Mouse (Mus musculus): ENCODE data around the gene Lclat1.
A peak's percentile ranks its signal among the peaks of the same experiment; 100 is the strongest.
"Not testable (repeated sequence)": the region's sequence is repeated elsewhere in the genome, so short reads cannot be mapped to it uniquely, and the experiment has no call there.

The Lclat1 gene

GRCm38 (mm10) chr17:73136562-73137484, 29.0 kb downstream of the Lclat1 start:
- no peak for DNase-seq (ENCODE audit: low spot score in 2 of 2)

DNA sequence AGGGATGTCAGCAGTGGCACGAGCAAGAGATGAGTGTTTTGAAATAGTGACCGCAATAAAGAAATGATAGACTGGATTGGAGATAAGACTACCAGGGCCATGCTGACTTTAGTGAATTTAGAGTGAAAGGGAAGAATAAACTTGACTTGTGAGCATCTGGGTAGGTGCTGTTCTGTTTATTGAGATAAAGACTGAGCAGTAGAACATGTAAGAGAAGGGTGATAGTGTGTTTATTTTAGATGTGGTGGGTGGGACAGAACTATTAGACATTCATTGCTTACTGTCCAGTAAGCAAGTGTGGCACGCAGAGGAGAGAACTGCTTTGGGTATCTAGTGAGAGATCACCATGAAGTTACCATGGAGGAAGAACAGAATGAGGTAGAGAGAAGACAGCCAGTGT, 30.4 kb downstream of the Lclat1 start:
- no peak for DNase-seq (ENCODE audit: low spot score in 2 of 2)

- DNase-seq (ENCODE audit: low spot score in 2 of 2): no peak
Measured at GRCm38 (mm10) chr17:73142029-73142428, 34.2 kb downstream of the Lclat1 start.

DNA sequence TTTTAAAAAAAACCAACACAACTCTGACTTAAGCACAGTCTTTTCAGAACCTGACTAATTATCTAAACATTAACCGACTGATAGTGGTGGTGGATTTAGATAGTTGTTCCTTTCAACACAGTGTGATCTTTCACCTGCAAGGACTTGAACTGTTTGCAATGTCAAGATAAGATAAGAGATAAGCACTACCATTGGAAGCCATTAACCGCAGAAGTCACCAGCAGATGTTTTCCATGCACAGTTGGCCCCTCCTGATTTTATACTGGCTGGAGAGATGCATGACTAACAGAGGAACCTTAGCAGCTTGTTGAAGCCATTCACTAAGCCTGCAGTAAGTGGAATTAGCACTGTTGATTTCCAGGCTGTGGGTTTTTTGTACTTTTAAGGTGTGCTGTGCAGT, 34.7 kb downstream of the Lclat1 start:
- peak in 1 of 2 experiments; percentile 9 for DNase-seq (ENCODE audit: low spot score in 2 of 2)

DNA sequence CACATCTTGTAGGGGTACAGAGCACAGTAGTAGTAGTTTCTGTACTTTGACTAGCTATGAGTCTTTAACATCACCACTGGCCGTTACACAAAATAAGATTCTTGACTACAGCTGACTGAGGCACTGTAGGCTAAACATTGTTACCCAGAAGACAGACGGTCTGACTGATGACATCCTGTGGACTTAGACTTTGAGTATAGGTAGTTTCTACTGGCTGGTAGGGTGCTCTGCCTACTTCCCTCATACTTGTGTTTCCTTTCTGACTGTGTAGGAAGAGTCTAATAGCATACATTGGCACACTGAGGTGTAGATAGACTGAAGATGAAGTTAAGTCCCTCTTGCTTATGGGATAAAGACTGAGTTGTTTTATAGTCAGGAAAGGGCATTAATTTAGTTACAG, 37.6 kb downstream of the Lclat1 start:
- no peak for DNase-seq (ENCODE audit: low spot score in 2 of 2)

DNA sequence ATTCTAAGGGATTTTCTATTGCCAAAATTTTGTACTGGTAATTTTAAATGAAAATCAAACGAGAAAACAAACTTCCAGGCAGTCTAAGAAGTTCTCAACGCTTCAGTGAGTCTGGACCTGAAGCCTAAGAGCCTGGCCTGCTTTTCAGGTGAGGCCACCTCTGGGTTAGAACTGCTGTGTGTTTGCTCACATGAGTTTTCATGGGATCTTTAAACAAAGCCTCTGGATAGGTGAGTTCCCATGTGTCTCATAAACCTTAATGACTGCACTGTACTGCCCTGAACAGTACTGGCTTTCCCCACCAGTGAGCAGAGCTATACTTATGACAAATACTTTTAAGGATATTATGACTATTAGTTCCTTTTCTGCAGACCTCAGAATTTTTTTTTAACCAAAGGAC, 40.8 kb downstream of the Lclat1 start:
- DNase-seq (ENCODE audit: low spot score in 2 of 2): no peak

DNA sequence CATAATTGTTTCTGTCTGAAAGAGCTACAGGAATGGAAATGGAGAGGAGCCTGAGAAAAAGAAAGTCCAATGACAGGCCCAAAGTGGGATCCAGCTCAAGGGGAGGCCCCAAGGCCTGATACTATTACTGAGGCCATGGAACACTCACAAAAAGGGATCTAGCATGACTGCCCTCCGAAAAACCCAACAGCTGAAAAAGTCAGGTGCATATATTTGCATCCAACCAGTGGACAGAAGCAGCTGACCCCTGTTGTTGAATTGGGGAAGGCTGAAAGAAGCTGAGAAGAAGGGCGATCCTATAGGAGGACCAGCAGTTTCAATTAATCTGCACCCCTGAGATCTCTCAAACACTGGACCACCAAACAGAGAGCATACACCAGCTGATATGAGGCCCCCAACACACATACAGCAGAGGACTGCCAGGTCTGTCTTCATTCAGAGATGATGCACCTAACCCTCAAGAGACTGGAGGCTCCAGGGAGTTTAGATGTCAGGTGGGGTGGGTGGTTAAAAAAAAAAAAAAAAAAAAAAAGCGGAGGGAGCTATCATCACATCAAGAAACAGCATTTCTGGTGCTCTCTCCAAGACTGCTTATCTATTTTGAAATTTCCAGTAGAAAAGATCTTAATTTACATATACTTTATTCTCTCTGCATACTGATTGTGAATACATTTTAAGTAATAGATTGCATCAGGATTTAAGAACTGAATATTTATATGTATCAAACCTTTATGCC, 45.2 kb downstream of the Lclat1 start:
- DNase-seq (ENCODE audit: low spot score in 2 of 2): not testable (repeated sequence)

DNA sequence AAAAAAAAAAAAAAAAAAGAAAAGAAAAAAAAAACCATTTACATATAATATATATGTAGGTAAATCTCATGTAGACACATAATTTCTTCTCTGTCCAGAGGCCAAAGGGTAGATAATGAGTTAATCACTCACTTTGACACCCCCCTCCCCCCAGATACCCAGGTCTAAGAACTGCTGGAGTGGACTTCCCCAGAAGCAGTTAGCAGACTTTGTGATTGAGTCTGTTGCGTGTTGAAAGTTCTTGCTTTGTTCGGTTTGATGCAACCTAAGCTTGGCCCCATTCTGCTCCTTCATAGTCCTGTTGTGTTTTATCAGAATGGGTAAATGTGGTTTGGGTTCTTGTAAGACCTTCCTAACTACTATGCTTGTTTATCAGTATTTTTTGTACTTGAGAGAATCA, 45.9 kb downstream of the Lclat1 start:
- no peak for DNase-seq (ENCODE audit: low spot score in 2 of 2)

DNA sequence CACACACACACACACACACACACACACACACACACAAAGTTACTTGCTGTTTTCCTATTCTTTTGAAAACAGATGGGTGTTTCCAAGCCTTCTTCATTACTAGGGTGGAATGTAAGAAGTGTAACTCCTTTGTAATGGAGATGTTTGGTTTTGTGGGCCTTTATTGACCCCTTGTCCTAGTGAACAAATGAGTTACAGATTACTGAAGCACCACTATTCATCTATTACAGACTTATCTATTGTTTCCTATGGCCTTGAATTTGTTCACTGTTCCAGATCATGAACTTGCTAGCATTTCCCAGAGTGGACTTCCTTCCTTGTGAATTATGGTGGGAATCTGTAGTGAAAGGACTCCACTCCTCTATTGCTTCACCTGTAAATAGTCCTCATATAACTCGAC, 48.8 kb downstream of the Lclat1 start:
- DNase-seq (ENCODE audit: low spot score in 2 of 2): no peak

DNA sequence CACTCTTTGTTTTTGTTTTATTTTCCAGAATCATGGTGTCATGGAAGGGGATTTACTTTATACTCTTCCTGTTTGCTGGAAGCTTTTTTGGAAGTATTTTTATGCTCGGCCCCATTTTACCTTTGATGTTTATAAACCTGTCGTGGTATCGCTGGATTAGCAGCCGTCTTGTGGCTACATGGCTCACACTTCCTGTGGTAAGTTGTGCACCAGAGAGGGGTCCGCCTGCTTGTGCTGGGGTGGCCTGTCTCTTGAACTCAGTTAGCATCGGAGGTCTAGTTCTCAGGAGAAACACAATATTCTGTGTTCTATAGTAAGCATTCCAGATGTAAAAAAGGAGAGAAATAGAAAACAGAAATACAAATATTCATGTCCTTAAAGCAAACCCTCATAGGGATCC, 54.0 kb downstream of the Lclat1 start:
- no peak for DNase-seq (ENCODE audit: low spot score in 2 of 2)

DNA sequence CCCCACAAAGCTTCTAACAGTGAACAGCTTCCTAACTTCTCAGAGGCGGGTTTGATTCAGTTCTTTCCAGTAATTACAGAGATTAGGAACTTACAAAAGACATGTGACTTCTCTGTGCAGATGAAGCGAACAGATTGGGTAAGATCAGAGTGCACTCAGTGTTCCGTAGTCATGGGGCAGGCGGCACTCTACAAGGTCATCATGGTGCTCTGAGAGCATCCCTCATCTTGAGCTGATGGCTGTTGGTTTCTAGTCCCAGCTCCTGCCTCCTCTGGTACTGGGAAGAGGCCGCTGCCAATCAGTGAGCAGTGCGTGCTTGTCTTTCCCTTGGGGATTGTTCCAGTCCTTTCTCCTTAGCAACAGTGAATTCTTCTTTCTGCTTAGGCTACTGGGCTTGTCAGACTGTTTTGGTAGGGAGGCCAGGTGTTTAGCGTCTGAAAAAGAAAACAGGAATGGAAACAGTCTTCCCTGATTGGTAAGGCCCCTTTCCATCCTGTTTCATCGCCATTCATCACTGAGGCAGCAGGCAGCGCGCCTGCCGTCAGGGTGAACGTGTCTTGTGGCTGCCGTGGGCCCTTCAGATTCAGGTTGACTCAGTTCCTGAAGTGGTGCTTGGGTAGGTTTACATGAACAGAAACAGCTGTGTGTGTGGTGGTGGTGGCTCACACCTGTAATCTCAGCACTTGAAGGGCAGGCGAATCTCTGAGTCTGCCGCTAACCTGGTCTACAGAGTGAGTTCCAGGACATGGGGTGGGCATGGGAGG, 54.8 kb downstream of the Lclat1 start:
- no peak for DNase-seq (ENCODE audit: low spot score in 2 of 2)

DNA sequence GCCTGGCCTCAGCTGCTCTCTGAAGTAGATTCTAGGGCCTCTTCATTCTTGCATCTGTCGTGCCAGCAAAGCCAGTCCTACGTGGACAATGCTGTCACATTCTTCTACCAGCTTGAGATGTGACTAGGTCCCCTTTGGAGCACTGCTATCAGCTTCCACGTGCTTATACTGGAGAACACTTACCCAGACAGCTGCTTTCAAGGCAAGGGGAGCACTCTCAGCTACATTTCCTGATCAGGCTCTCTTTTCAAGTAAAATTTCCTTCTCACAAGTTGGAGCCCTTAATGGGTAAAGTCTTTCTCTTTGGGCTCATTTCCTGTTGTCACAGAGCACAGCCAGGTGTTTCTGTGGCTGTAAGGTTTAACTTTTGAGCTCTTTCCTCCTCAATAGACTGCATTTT, 55.8 kb downstream of the Lclat1 start:
- DNase-seq (ENCODE audit: low spot score in 2 of 2): no peak

DNA sequence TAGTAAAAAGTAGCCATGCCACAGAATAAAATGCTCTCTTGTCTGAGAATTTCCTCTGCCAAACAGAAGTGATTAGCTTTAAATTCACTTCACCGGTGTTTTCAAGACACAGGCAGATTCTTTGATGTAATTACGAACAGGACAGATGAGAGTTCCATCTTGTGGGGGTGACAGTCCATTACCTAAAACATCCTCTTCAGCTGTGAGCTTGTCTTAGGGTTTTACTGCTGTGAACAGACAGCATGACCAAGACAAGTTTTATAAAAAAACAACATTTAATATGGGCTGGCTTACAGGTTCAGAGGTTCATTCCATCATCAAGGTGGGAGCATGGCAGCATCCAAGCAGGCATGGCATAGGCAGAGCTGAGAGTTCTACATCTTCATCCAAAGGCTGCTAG, 56.3 kb downstream of the Lclat1 start:
- no peak for DNase-seq (ENCODE audit: low spot score in 2 of 2)

GRCm38 (mm10) chr17:73169461-73169860, 61.7 kb downstream of the Lclat1 start:
- no peak for DNase-seq (ENCODE audit: low spot score in 2 of 2)

DNA sequence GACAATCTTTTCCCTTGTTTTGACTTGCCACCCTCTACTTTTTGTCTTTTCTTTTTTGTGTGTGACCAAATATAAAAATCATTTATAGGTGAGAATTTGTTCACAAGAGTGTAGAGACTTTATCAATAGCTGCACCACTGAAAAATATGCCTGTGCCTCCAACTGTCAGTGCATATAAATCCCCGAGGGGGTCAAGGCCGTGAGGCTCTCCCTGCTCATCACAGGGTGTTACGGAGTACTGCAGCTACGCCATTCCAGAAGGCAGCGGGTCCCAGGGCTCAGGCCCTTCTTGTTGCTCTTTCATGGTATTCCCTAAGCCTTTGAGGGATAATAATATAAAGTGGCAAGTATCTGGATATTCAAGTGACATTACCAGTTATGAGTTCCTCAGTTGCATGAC, 62.4 kb downstream of the Lclat1 start:
- DNase-seq (ENCODE audit: low spot score in 2 of 2): no peak

GRCm38 (mm10) chr17:73174083-73174562, 66.3 kb downstream of the Lclat1 start:
- DNase-seq (ENCODE audit: low spot score in 2 of 2): peak; percentile 21 to 44

DNA sequence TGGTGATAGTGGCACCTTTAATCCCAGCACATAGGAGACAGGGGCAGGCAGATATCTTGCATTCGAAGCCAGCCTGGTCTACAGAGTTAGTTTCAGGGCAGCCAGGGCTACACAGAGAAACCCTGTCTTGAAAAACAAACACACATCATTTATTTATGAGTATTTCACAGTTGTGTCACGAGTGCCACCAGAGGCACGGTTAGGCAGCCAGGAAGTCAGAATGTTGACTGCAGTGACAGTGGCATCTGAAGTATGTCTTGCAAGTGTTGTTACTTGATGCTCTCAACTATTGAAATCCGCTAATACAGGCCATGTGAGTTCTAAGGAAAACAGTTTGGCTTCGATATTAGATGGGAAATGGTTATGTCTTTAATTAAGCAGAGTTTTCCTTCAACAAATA, 67.9 kb downstream of the Lclat1 start:
- no peak for DNase-seq (ENCODE audit: low spot score in 2 of 2)

GRCm38 (mm10) chr17:73177079-73177478, 69.3 kb downstream of the Lclat1 start:
- DNase-seq (ENCODE audit: low spot score in 2 of 2): no peak

DNA sequence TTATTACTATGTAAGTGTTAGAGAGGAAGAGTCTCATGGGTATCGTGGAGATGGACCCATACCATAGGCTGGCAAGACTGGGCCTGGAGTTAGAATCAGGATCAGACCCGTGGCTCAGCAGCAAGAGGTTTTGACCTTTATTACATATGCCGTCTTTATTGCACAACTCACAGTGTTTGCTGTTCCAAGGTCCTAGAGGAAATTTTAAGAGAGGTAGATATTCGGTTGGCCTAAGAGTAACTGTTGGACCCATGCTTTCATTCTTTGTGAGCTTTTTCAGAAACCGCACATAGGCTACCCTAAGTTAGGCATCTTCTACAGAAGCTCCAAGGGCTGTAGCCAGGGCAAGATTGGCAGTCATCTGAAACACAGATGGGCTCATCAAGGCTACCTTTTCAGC, 79.1 kb downstream of the Lclat1 start:
- DNase-seq (ENCODE audit: low spot score in 2 of 2): no peak

GRCm38 (mm10) chr17:73194146-73194545, 86.4 kb downstream of the Lclat1 start:
- DNase-seq (ENCODE audit: low spot score in 2 of 2): no peak

DNA sequence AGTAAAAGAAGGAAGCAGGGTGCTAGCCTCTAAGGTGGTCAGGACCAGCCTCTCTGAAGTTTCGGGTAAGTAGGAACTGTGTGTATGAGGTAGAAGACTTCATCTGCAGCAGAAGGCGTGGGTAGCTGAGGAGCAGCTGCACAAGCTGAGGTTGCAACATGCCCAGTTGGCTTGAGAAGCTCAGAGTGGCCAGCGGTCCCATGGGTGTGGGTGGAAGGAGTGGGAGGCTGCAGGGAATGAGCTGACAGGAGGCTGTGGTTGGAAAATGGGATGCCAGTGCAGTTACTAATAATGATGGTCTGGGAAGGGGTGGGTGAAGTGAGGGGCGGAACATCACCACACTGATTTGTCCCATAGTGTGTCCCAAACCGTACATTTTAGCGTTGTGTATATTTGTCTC, 86.8 kb downstream of the Lclat1 start:
- peak in 1 of 2 experiments; percentile 40 for DNase-seq (ENCODE audit: low spot score in 2 of 2)

DNA sequence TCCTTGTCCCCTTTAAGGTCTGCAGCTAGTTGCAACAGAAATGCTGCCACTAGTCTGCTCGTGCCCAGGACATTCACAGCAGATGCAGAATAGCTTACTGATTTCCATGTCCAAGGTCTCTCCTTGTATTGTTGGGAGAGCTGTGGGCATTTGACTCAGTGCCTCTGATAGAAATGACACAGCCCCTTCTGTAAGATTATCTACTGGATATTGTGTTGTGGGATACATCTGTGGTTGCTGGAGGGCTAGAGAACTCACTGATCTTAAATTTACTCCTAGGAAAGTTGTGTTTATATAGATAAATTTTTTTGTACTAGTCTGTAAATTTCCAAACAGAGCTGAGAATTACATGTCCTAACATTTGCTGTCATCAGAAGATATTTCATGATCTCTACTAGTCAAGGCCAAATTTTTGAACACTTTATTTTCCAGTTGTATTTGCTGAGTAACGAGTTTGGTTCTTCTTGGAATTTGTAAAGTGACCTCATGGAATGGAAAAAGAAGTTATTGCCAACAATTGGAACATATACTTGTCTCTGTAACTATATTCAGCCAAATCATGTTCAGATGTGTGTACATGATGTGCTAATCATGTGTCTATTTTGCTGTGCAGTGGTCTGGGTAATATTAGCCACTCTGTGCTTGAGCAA, 87.4 kb downstream of the Lclat1 start:
- DNase-seq (ENCODE audit: low spot score in 2 of 2): no peak

Measured in urinary bladder, postnatal 36 days (tissue).